In the genomic region with DNA sequence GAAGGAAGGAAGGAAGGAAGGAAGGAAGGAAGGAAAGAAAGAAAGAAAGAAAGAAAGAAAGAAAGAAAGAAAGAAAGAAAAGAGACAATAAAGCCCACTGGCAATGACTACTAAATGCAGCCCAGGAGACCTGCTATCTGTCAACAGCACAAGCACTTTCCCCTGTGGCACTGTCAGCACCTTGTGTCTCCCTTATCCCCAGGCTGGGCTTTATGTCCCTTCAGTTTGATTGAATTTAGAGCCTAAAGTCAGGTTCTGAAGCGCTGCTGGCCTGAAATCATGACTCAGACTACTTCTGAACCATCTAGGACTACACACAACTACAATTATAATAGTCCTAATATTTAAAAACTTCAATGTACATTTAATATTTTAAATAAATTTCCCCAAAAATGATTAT, we compare ENCODE assay signal across 9 mouse cellular contexts. TPM values are rescaled to one million over a fixed set of nuclear protein-coding genes. Genes with fewer than 3 reads are reported as not detected.
DNase-seq lines count a peak whose midpoint lies in the region; ATAC-seq and TF ChIP-seq lines count a peak whose summit lies in the region.
"Had no signal": no experiment of that assay in that cellular context is flagged by ENCODE, and none has a peak within 500 bp of the region (broad histone marks: within the 10 kb centered on the region; RNA-seq: fewer than 3 reads in every experiment).

No protein-coding gene starts in this region.

- no peak for ATAC-seq in heart, embryonic 15.5 days (replicated peaks; ENCODE audit: insufficient number of reproducible peaks, insufficient read depth, low FRiP score, low read depth)
- ATAC-seq in hindbrain, embryonic 12.5 days (ENCODE audit: low FRiP score), result no peak
- ATAC-seq in liver, postnatal 0 days, result no peak

- TF ChIP-seq POLR2A in MEL (IDR thresholded peaks at IDR 0.05; ENCODE audit: control insufficient read depth in 1 of 2, insufficient read depth in 1 of 2, low read depth in 1 of 2, low read length in 2 of 2, poor library complexity in 1 of 2), result no peak

- no peak for TF ChIP-seq CTCF in MEL (IDR thresholded peaks at IDR 0.05 in 2 of 3, conservative IDR thresholded peaks at IDR 0.05 in 1 of 3; ENCODE audit: control insufficient read depth in 1 of 3, insufficient read depth in 1 of 3, low read depth in 2 of 3, low read length in 3 of 3, poor library complexity in 1 of 3, severe bottlenecking in 1 of 3)
- TF ChIP-seq CTCF in liver, postnatal 0 days (IDR thresholded peaks at IDR 0.05; ENCODE audit: low read depth), result no peak

- peaks cover 26% of the 10 kb centered on the region for H3K36me3 ChIP-seq in heart, embryonic 15.5 days
- H3K36me3 ChIP-seq in MEL (ENCODE audit: control insufficient read depth in 1 of 2, insufficient read depth in 2 of 2, low read length in 2 of 2), result peaks cover 15 to 18% of the 10 kb centered on the region in 2 experiments
- H3K36me3 ChIP-seq in hindbrain, embryonic 12.5 days, result peaks cover 21% of the 10 kb centered on the region
- H3K36me3 ChIP-seq in liver, postnatal 0 days (replicated peaks; ENCODE audit: insufficient read depth, low read length), result peaks cover 28% of the 10 kb centered on the region

- H3K27me3 ChIP-seq in heart, embryonic 15.5 days, result no peaks in the 10 kb centered on the region
- no peaks in the 10 kb centered on the region for H3K27me3 ChIP-seq in MEL (ENCODE audit: control insufficient read depth in 1 of 2, insufficient read depth in 2 of 2, low read length in 2 of 2)
- H3K27me3 ChIP-seq in hindbrain, embryonic 12.5 days, result no peaks in the 10 kb centered on the region
- no peaks in the 10 kb centered on the region for H3K27me3 ChIP-seq in liver, postnatal 0 days (ENCODE audit: insufficient read depth, low read length)
- H3K27me3 ChIP-seq: embryonic facial prominence, embryonic 12.5 days had no signal

- no peaks in the 10 kb centered on the region for H3K9me3 ChIP-seq in heart, embryonic 15.5 days (replicated peaks)
- H3K9me3 ChIP-seq in MEL (replicated peaks; ENCODE audit: insufficient read depth, low read length), result no peaks in the 10 kb centered on the region
- H3K9me3 ChIP-seq in hindbrain, embryonic 12.5 days (replicated peaks), result no peaks in the 10 kb centered on the region
- H3K9me3 ChIP-seq in liver, postnatal 0 days (ENCODE audit: low read length), result no peaks in the 10 kb centered on the region
- H3K9me3 ChIP-seq: embryonic facial prominence, embryonic 12.5 days had no signal

- H3K4me2 ChIP-seq in heart, embryonic 15.5 days, result peak overlapping the region; percentile 67
- peak overlapping the region; percentile 16; the same call in 1 of the 2 replicates for H3K4me2 ChIP-seq in hindbrain, embryonic 12.5 days (replicated peaks)
- H3K4me2 ChIP-seq in liver, postnatal 0 days (ENCODE audit: low read depth, low read length), result peak overlapping the region; percentile 84

- H3K4me1 ChIP-seq in heart, embryonic 15.5 days (replicated peaks), result peaks cover 17% of the 10 kb centered on the region
- peaks cover 13 to 16% of the 10 kb centered on the region in 2 experiments for H3K4me1 ChIP-seq in MEL (ENCODE audit: control insufficient read depth in 1 of 2, insufficient read depth in 2 of 2, low read length in 2 of 2)
- peaks cover 12% of the 10 kb centered on the region for H3K4me1 ChIP-seq in hindbrain, embryonic 12.5 days
- peaks cover 18% of the 10 kb centered on the region for H3K4me1 ChIP-seq in liver, postnatal 0 days (ENCODE audit: insufficient read depth)

- H3K4me3 ChIP-seq in heart, embryonic 15.5 days, result peak overlapping the region; percentile 93; the same call in 1 of the 2 replicates
- H3K4me3 ChIP-seq in MEL (ENCODE audit: control insufficient read depth in 1 of 2, insufficient read depth in 1 of 2, low read depth in 2 of 2, low read length in 2 of 2), result peak overlapping the region; percentile 81 to 99
- H3K4me3 ChIP-seq in hindbrain, embryonic 12.5 days, result no peak overlapping the region
- H3K4me3 ChIP-seq in liver, postnatal 0 days (ENCODE audit: low read depth, low read length), result peak overlapping the region; percentile 100

- TF ChIP-seq EP300 in MEL (IDR thresholded peaks at IDR 0.05; ENCODE audit: low read depth in 1 of 2, low read length in 2 of 2), result no peak
- no peak for TF ChIP-seq EP300 in liver, postnatal 0 days (IDR thresholded peaks at IDR 0.05; ENCODE audit: low read depth)

- DNase-seq in heart, adult 18-20 months, result no peak
- DNase-seq in MEL (ENCODE audit: low read depth, low spot score), result peak; percentile 58
- DNase-seq in liver, postnatal 0 days, result no peak
- DNase-seq in left cerebral cortex, postnatal 36 days (ENCODE audit: low spot score in 2 of 2), result no peak
- no peak for DNase-seq in embryo, embryonic 10 days (ENCODE audit: low spot score)
- DNase-seq in kidney, postnatal 14 days, result no peak

- no peak for TF ChIP-seq RAD21 in MEL (IDR thresholded peaks at IDR 0.05; ENCODE audit: low read depth, low read length)

- H3K79me2 ChIP-seq in MEL (ENCODE audit: control insufficient read depth, insufficient read depth, low read length, poor library complexity), result peaks cover 38% of the 10 kb centered on the region

- intact Hi-C loops in left cerebral cortex, postnatal 36 days (cut with DNase I), result no loop called here

- H3K9ac ChIP-seq in heart, embryonic 15.5 days, result no peak overlapping the region
- peak overlapping the region; percentile 95 for H3K9ac ChIP-seq in MEL (ENCODE audit: control insufficient read depth, low read depth, low read length, poor library complexity, severe bottlenecking)
- H3K9ac ChIP-seq in hindbrain, embryonic 12.5 days, result no peak overlapping the region
- peak overlapping the region; percentile 96 for H3K9ac ChIP-seq in liver, postnatal 0 days (replicated peaks)

- H3K27ac ChIP-seq in heart, embryonic 15.5 days, result no peak overlapping the region
- no peak overlapping the region for H3K27ac ChIP-seq in MEL (ENCODE audit: control insufficient read depth, low read depth, low read length)
- H3K27ac ChIP-seq in hindbrain, embryonic 12.5 days, result no peak overlapping the region
- H3K27ac ChIP-seq in liver, postnatal 0 days (ENCODE audit: low read depth), result peak overlapping the region; percentile 99
- H3K27ac ChIP-seq: embryonic facial prominence, embryonic 12.5 days had no signal

- WGBS in heart, embryonic 15.5 days, result 56% methylated on average over 1 of the region's 1 CpGs
- 94% methylated on average over 1 of the region's 1 CpGs for WGBS in hindbrain, embryonic 12.5 days
- 78% methylated on average over 1 of the region's 1 CpGs for WGBS in liver, postnatal 0 days (ENCODE audit: insufficient replicate concordance)

TF ChIP-seq in MEL, 35 proteins besides CTCF, POLR2A, EP300 and RAD21 (continues in another document):
- TF ChIP-seq POLR2AphosphoS5 (IDR thresholded peaks at IDR 0.05; ENCODE audit: borderline replicate concordance, low read depth, low read length) (no peak), ZC3H11A (IDR thresholded peaks at IDR 0.05; ENCODE audit: low read depth, low read length) (no peak), TAL1 (IDR thresholded peaks at IDR 0.05; ENCODE audit: low read length) (peak; percentile 40), CHD1 (IDR thresholded peaks at IDR 0.05; ENCODE audit: low read depth, low read length) (peak; percentile 82; the same call in 1 of the 2 replicates), NELFE (IDR thresholded peaks at IDR 0.05; ENCODE audit: low read depth, low read length) (no peak), ETS1 (IDR thresholded peaks at IDR 0.05; ENCODE audit: low read depth, low read length) (no peak), MAZ (IDR thresholded peaks at IDR 0.05; ENCODE audit: low read depth, low read length) (no peak), POLR2AphosphoS2 (IDR thresholded peaks at IDR 0.05; ENCODE audit: low read length) (no peak), GATA1 (IDR thresholded peaks at IDR 0.05; ENCODE audit: low read depth, low read length) (no peak), SIN3A (IDR thresholded peaks at IDR 0.05; ENCODE audit: low read length) (peak; percentile 57), ZNF384 (IDR thresholded peaks at IDR 0.05; ENCODE audit: low read depth, low read length) (no peak), MXI1 (IDR thresholded peaks at IDR 0.05; ENCODE audit: low read depth, low read length) (peak; percentile 68; the same call in 1 of the 2 replicates), SMC3 (IDR thresholded peaks at IDR 0.05; ENCODE audit: low read depth, low read length) (no peak), USF2 (IDR thresholded peaks at IDR 0.05; ENCODE audit: borderline replicate concordance in 1 of 2, insufficient read depth in 1 of 2, low read depth in 1 of 2, low read length in 2 of 2) (no peak)

RNA-seq across cellular contexts. Expression of a gene that starts 1.7 kb away (rescaled TPM):
- polyA plus RNA-seq in heart, embryonic 15.5 days (2015; fragmentation: Nextera tagmentation; extraction: Ambion mirVana), result 118 and 130 TPM in 2 replicates
- 100 to 1,000 TPM; 168 to 174 TPM for total RNA-seq in heart, adult 18-20 months (2021)
- total RNA-seq in MEL (2012; rRNA removed), result 100 and 123 TPM in 2 replicates
- 100 to 1,000 TPM in 1 of 2 experiments, not detected in 1; 129 TPM for polyA plus RNA-seq in MEL (2012; ENCODE audit: insufficient read depth in 1 of 2, insufficient read length in 2 of 2, low read depth in 1 of 2, low replicate concordance in 2 of 2, missing spikeins in 1 of 2)
- 178 and 180 TPM in 2 replicates for polyA plus RNA-seq in hindbrain, embryonic 12.5 days (2016; fragmentation: Nextera tagmentation; extraction: Ambion mirVana)
- 193 and 199 TPM in 2 replicates for polyA plus RNA-seq in liver, postnatal 0 days (2015; fragmentation: Nextera tagmentation; extraction: Ambion mirVana)
- total RNA-seq in left cerebral cortex, postnatal 36 days (2021), result 100 to 1,000 TPM; 539 to 601 TPM

RNA-seq across cellular contexts. Expression of a gene that starts 15.1 kb away (rescaled TPM):
- 25.9 and 29.5 TPM in 2 replicates for polyA plus RNA-seq in heart, embryonic 15.5 days (2015; fragmentation: Nextera tagmentation; extraction: Ambion mirVana)
- 10 to 100 TPM; 78.0 to 86.7 TPM for total RNA-seq in heart, adult 18-20 months (2021)
- total RNA-seq in MEL (2012; rRNA removed), result 48.0 and 49.9 TPM in 2 replicates
- 10 to 100 TPM in 1 of 2 experiments, not detected in 1; 43.7 TPM for polyA plus RNA-seq in MEL (2012; ENCODE audit: insufficient read depth in 1 of 2, insufficient read length in 2 of 2, low read depth in 1 of 2, low replicate concordance in 2 of 2, missing spikeins in 1 of 2)
- 38.2 and 40.0 TPM in 2 replicates for polyA plus RNA-seq in hindbrain, embryonic 12.5 days (2016; fragmentation: Nextera tagmentation; extraction: Ambion mirVana)
- polyA plus RNA-seq in liver, postnatal 0 days (2015; fragmentation: Nextera tagmentation; extraction: Ambion mirVana), result 18.4 and 20.4 TPM in 2 replicates
- total RNA-seq in left cerebral cortex, postnatal 36 days (2021), result 10 to 100 TPM; 45.5 to 55.5 TPM

RNA-seq across cellular contexts. Expression of a gene that starts 47.6 kb away (rescaled TPM):
- 0.09 and 0.16 TPM in 2 replicates for polyA plus RNA-seq in heart, embryonic 15.5 days (2015; fragmentation: Nextera tagmentation; extraction: Ambion mirVana)
- total RNA-seq in heart, adult 18-20 months (2021), result under 1 TPM in 1 of 2 experiments, not detected in 1; 0.21 TPM
- 0.12 TPM in 1 of 2 replicates, not detected in the other for total RNA-seq in MEL (2012; rRNA removed)
- polyA plus RNA-seq in MEL (2012; ENCODE audit: insufficient read depth in 1 of 2, insufficient read length in 2 of 2, low read depth in 1 of 2, low replicate concordance in 2 of 2, missing spikeins in 1 of 2), result under 1 TPM in 1 of 2 experiments, not detected in 1; 0.57 TPM
- 2.2 and 2.9 TPM in 2 replicates for polyA plus RNA-seq in hindbrain, embryonic 12.5 days (2016; fragmentation: Nextera tagmentation; extraction: Ambion mirVana)
- 0.05 TPM in 1 of 2 replicates, not detected in the other for polyA plus RNA-seq in liver, postnatal 0 days (2015; fragmentation: Nextera tagmentation; extraction: Ambion mirVana)
- 10 to 100 TPM; 59.5 to 70.6 TPM for total RNA-seq in left cerebral cortex, postnatal 36 days (2021)

Comparison
In these comparisons a context has a peak if more than half of its experiments do, and no peak if none do; other contexts are left out.
1. H3K4me2 ChIP-seq: peak in every context shown above with its lines; median percentile 84 in liver, postnatal 0 days; 67 in heart, embryonic 15.5 days; 16 in hindbrain, embryonic 12.5 days.
2. H3K9ac ChIP-seq: peak in MEL (single experiment) and liver, postnatal 0 days (single experiment); none in heart, embryonic 15.5 days (single experiment) and hindbrain, embryonic 12.5 days (single experiment).